Comparison of ENCODE assay signal across 16 mouse cellular contexts in genomic region chr10:108024227-108024626, GRCm38 (mm10).
"Had no signal": no experiment of that assay in that cellular context is flagged by ENCODE, and none has a peak within 500 bp of the region (broad histone marks: within the 10 kb centered on the region; RNA-seq: fewer than 3 reads in every experiment).

No protein-coding gene starts in this region.

- H3K9me3 ChIP-seq: kidney, embryonic 15.5 days; limb, embryonic 12.5 days; limb, embryonic 15.5 days; liver, embryonic 13.5 days had no signal

- H3K27ac ChIP-seq: kidney, embryonic 15.5 days; left cerebral cortex, adult 2 months; limb, embryonic 12.5 days; limb, embryonic 15.5 days; liver, embryonic 13.5 days had no signal

- H3K9ac ChIP-seq: kidney, embryonic 15.5 days; limb, embryonic 12.5 days; limb, embryonic 15.5 days; liver, embryonic 13.5 days had no signal

- DNase-seq: kidney, postnatal 10 days; kidney, postnatal 36 days; layer of hippocampus, postnatal 36 days; left cerebral cortex, postnatal 4 days; liver, embryonic 13.5 days; lung, adult 2 months; lung, postnatal 14 days; lung, postnatal 4 days; midbrain, embryonic 14.5 days; thymus, adult 18-20 months; thymus, postnatal 36 days had no signal

- H3K27me3 ChIP-seq: kidney, embryonic 15.5 days; limb, embryonic 12.5 days; limb, embryonic 15.5 days; liver, embryonic 13.5 days had no signal

- H3K4me3 ChIP-seq: kidney, embryonic 15.5 days; left cerebral cortex, adult 2 months; limb, embryonic 12.5 days; limb, embryonic 15.5 days; liver, embryonic 13.5 days had no signal

- H3K4me2 ChIP-seq: kidney, embryonic 15.5 days; limb, embryonic 12.5 days; limb, embryonic 15.5 days; liver, embryonic 13.5 days; midbrain, embryonic 11.5 days had no signal

- H3K36me3 ChIP-seq: kidney, embryonic 15.5 days; limb, embryonic 12.5 days; limb, embryonic 15.5 days; liver, embryonic 13.5 days had no signal

- H3K4me1 ChIP-seq: kidney, embryonic 15.5 days; limb, embryonic 12.5 days; limb, embryonic 15.5 days; liver, embryonic 13.5 days had no signal
